Mouse (Mus musculus): Measurements from ENCODE around the gene Iah1.
A peak's percentile ranks its signal among the peaks of the same experiment; 100 is the strongest.

The Iah1 gene

DNA sequence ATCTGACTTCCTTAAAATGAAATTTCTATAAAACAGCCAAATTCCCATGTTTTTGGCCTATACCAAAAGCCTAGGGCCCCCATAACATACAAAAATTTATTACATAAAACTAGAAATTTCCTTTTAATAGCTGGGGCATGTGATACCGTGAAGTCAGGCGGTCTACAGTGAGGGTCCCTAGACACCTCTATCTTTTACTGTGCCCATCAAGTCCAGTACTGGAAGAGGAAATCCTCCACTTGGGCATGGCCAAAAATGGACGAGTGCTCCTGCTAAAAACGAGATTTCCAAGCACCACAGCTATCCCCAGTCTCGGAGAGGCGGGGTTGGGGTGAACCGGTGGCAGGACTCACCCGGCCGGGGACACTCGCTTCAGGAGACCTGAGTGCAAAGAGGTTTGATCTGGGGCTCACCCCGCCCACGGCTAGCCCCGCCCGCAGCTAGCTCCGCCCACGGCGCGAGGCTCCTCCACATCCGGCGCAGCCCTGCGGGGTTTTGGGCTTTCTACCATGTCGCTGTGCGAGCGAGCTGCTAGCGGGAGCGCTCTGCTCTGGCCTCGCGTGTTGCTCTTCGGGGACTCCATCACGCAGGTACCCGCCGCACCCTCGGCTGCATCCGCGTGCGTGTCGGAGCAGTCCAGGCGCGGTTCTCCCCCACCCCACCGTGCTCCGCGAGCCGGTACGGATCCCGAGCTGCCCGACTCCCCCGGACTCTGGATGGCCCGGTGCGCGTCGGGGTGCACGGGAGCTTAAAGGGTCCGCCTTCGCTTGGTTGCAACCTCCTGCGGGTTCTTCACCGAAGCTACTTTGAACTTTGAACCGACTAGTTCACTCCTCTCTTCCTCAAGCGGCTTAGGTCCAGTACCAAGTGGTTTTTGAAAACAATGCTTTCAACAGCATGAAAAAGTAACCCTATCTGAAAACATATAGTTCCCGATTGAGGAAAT lies at the start of gene Iah1:
TSS of gene Iah1 (plus strand) at position 467 of the 946 bp plus-strand sequence.
- peak; percentile 93 for DNase-seq

DNA sequence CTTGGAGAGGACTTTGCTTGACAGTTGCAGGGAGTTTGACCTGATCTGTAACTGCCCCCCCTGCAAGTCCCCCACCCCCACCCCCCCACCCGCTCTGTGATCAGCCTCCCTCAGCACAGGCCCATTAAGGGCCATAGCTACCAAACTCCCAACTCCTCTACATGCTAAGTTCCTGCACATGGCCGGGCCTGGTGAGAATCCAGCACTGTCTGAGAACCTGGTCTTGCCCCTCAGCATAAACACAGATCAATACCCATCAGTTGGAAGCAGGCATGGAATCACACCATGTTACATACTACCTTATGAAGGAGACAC lies 49.4 kb upstream of the Iah1 start:
- no peak for DNase-seq

- no peak for DNase-seq
Measured at GRCm38 (mm10) chr12:21268083-21268616, 48.0 kb upstream of the Iah1 start.

- no peak for DNase-seq
Measured at GRCm38 (mm10) chr12:21274446-21274845, 41.7 kb upstream of the Iah1 start.

- no peak for DNase-seq
Measured at GRCm38 (mm10) chr12:21277352-21277864, 38.8 kb upstream of the Iah1 start.

- peak; percentile 30 to 37 for DNase-seq
Measured at GRCm38 (mm10) chr12:21284761-21285441, 31.3 kb upstream of the Iah1 start, which contains the start of gene Cpsf3. Cpsf3 (plus strand) TSS chr12:21285391.

DNA sequence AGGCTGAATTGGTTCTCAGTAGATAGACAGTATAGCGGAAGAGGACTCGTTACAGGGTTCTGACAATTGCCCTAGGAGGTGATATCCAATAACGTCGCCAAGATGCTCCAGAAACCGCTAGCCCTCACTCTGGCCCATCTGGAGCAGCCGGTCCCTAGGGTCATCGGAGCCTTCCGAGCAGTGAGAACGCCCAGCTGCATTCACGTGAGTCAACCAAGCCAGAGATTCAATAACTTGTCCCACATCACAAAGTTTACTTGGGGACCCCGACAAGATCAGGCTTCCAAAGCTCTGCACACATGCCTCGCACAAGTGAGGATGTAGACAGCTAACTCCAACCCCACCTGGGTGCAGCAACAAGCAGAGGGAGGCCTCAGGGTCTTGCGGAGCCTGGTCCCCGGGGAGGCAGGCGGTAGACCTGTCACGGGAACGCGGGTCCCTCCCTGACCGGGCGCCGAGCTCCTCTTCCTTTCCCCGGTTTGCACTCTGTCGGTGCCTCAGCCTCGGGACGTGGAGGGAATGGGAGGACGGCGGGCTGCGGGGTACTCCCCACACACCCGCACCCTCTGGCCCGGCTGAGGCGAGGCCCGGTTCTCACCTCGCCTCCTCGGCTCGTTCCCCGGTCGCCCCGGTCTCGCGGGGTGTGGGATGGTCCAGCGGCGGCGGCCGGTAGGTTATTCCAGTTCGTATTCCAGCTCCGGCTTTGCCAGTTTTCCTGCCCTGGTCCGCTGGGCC lies 30.5 kb upstream of the Iah1 start:
- no peak for DNase-seq

DNA sequence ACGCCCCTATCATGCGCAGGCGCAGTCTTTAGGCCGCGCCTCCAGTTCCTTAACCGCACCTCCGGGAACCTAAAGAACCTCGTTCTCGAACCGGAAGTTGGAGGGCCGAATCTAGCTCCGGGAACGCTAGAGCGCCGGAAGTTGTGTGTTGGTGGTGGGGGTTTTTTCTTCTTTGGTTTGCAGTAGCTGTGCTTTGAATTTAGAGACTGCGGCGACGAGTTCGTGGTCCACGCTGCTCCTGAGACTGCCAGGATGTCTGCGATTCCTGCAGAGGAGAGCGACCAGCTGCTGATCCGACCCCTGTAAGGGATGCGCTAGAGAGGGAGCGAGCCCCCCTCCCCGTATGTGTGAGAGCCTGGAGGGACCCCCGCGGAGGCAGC lies 30.0 kb upstream of the Iah1 start, which contains the start of gene Itgb1bp1:
TSS of gene Itgb1bp1 (minus strand) at position 42 of the 380 bp plus-strand sequence.
- DNase-seq, result peak; percentile 97 to 98

DNA sequence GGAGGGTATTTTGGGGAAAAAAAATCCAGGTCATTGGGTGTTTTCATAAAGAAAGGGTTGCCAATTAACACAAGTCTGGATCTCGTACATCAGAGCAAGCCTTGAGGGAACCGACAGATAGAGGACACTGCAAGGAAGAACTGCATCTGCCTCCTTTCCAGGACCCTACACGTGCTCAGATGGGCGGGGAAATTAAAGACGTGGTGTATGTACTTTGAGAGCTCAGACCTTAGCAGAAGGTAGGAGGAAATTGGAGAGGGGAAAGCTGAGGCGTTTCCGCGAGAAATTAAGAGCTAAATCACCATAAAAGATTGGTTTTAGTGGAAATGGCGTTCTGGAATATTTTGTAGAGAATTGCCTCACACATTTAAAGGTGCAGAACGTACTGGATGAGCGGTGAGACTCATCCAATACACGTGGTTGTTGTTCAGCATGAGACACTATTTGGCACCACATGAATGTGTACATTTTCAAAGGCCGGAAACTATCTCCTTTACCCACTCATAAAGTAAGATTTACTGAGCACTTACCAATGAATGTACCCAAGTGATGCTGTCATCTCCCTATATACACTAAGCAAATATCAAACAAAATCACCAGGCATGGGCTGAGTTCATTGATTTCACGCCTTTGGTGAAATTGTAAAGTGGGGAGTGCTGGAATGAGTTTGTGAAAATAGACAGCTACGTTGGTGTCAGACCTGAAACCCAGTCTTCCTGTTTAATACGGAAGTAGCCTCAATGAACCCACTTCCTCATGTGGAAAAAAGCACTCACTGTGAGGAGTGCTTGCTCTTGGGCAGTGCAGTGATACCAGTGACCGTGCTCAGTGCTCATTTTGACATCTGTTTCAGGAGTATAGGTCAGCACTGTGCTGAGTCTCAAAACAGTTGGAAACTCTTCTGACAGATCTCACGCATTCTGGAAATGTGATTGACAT lies 29.2 kb upstream of the Iah1 start:
- DNase-seq, result peak; percentile 40 to 48

GRCm38 (mm10) chr12:21288716-21289395 lies 27.3 kb upstream of the Iah1 start:
- no peak for DNase-seq

DNA sequence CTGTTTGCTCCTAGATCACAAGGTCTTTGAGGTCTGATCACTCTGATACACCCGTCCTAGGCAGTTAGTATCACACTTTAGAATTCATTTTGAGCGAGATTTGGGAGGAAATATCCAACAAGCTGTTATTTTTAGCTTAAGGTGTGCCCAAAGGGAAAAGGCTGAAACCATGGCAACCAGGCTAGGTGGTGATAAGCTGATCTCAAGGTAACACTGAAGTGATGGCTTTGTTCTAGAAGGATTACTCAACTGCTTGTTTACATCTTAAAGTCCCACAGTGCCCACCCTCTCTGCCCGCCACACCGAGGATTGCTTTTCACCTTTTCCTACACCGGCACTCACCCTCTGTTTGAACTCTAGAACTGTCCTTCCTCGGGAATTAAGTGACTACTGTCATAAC lies 26.5 kb upstream of the Iah1 start:
- no peak for DNase-seq

DNA sequence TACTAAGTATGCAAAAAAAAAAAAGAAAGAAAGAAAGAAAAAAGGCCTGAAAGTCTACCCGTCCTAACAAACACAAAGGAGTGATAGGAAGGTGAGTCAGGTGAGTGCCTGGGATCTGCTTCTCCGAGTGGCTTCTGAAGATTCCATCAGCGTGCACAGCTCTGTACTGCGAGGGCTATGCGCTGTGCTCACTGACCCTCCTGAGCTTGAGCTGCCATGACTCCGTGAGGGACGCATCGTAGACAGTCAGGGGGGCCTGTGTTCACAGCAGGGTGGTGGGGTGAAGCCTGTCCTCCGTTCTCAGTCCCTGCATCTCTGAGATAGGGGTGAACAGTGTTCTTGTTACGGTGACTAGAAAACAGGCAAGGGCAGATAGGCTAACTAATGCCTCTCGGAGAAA lies 17.3 kb upstream of the Iah1 start:
- DNase-seq, result no peak

- no peak for DNase-seq
Measured at GRCm38 (mm10) chr12:21301324-21301723, 14.9 kb upstream of the Iah1 start.

- no peak for DNase-seq
Measured at GRCm38 (mm10) chr12:21301932-21302331, 14.3 kb upstream of the Iah1 start.

GRCm38 (mm10) chr12:21302361-21302783 lies 13.8 kb upstream of the Iah1 start:
- no peak for DNase-seq

- no peak for DNase-seq
Measured at GRCm38 (mm10) chr12:21305741-21306140, 10.4 kb upstream of the Iah1 start.

- no peak for DNase-seq
Measured at GRCm38 (mm10) chr12:21306721-21307120, 9.5 kb upstream of the Iah1 start.

DNA sequence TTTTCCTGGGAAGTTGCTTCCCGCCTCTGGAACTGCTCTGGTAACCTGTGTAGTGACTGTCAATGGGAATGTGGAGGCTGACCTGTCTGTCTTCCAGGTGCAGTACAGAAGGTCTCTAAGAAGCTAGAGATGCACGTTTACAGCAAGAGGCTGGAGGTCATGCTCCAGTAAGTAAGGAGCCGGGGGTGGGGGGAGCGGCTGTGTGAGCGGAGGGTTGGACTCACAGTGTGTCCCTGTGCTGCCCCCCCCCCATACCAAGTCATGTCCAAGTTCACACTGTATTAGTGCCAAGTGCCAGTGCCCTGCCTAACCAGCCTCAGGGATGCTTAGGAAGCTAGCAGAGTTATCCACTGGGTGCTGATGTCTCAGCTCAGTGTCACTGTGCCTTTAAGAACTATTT lies 4.0 kb upstream of the Iah1 start:
- no peak for DNase-seq

DNA sequence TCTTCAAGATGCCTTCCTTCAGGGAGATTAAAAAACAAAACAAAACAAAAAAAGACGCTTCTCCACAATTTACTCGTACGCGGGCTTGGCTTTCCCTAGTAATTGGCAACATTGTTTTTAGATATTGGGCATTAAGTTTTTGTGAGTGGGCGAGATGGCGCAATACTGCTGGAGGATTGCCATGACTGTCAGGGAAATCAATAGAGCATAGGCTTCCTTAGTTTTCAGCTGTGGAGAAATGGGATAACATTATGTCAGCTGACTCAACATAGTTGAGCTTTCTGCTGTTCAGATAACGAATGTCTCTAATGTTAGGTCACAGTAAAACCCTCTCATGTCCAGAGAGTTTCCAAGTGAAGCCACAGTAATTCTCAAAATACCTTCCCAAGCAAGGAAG lies 678 bp downstream of the Iah1 start:
- DNase-seq, result no peak

GRCm38 (mm10) chr12:21318143-21318895 lies 2.1 kb downstream of the Iah1 start:
- peak; percentile 88 to 90 for DNase-seq

All from B cell, adult 2 months (primary cell).